Mouse (Mus musculus) megakaryocyte-erythroid progenitor cell, adult 5-6 weeks (primary cell): ENCODE measurements around the gene Cbx4. TPM values are rescaled to one million over a fixed set of nuclear protein-coding genes. Genes with fewer than 3 reads are reported as not detected.

Experiments
- ATAC-seq: replicated peaks from 2 replicates; pipeline ENCODE4 v1.8.0; 2016; ENCODE audit warnings: mild to moderate bottlenecking, inconsistent platforms; ENCODE audit not compliant: severe bottlenecking, poor library complexity, low FRiP score, low TSS enrichment
- total RNA-seq, 2 experiments: library from RNA; stranded (forward) in 1 of 2; stranded (reverse) in 1 of 2; fragments of 200-1000, 215-1000 nt in 1 of 2; fragments of >200 nt in 1 of 2; fragmentation: Nextera tagmentation in 1 of 2; gene quantifications; 2 replicates each; pipeline ENCODE4 v1.2.3; 2014 to 2017

Gene Cbx4
- total RNA-seq, 2 experiments from 2014 or later = 3.9 to 5.2 TPM

GRCm38 (mm10) chr11:119088391-119089234 lies 2.6 kb upstream of the Cbx4 start:
- no peak for ATAC-seq

GRCm38 (mm10) chr11:119087301-119088082 lies 1.5 kb upstream of the Cbx4 start:
- ATAC-seq = no peak

GRCm38 (mm10) chr11:119085279-119086062 lies 550 bp downstream of the Cbx4 start:
- ATAC-seq = no peak

DNA sequence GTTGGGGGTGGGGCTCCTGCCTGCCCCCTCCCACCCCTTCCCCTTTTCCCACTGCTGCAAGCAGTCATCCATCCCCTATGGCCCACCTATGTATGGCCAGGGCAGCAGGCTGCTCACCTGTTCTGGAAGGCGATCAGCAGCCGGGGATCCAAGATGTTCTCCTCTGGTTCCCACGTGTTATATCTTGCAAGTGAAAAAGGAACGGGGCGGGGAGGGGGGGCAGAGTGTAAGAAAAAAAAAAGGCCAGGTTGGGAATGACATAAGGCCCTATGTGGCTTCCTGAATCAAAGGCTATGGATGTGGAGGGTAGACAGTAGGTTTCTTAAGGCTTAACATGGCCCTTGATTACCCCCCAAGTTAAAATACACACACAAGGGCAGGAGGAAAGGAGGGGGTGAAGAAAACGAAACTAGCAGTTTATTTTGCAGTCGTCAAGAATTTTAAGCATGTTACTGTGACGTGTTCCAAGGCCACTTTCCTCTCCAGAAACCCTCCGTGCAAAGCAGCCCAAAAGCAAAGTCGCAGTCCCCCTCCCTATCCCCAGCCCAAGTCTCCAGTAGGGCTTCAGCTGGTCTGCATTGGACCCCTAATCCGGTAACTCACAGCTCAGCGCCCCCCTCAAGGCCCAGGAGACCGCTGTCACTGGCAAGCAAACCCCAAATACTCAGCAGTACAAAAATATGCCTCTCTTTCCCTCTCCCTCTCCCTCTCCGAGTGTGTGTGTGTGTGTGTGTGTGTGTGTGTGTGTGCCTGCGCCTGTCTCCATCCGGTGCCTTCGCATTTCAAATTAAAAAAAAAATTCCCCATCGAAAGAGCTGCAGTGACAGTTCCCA lies 1.4 kb downstream of the Cbx4 start:
- no peak for ATAC-seq

- ATAC-seq = peak; percentile 52
Observed at GRCm38 (mm10) chr11:119083724-119084445, 2.1 kb downstream of the Cbx4 start.

DNA sequence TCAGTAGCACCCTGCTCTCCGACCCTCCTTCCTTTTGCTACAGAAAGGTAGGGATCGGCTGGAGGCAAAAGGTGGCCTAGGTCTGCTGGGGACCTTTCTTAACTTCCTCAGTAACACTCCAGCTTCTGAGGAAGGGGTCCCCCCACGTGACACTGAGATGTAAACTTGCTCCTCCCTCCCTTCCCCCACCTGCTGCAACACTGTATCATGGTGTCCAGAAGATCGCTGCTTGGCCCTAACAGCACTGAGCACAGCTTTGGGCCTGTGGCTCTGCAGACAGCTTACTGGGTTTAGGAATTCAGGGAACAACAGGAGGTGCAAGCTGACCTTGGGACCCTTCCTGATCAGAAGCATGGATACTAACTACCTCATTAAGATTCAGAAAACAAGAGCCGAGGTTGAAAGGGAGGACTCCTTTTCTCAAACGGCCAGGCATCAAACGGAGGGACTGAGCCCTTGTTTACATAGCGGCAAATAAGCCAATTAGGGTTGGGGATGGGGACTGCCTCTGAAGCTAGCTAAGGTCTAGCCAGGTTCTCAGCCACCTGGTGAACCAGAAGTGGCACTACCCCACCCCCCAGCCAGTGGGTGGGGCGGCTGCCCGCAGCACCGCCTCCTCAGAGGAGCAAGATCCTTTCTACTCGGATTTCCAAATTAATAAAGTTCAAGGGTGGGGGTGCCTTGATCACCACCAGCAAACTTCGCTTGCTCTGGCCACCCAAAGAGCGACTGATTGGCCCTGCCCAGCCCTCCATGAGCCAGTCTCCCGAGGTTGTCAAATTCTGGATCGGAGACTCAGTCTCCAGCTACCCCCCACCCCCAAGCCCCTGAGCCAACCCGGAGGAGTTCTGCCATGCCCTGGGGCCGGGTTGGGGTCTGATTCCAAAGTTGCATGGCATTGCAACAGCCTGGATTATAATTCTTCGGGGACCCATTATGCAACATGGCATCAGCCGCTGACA lies 3.1 kb downstream of the Cbx4 start:
- no peak for ATAC-seq

DNA sequence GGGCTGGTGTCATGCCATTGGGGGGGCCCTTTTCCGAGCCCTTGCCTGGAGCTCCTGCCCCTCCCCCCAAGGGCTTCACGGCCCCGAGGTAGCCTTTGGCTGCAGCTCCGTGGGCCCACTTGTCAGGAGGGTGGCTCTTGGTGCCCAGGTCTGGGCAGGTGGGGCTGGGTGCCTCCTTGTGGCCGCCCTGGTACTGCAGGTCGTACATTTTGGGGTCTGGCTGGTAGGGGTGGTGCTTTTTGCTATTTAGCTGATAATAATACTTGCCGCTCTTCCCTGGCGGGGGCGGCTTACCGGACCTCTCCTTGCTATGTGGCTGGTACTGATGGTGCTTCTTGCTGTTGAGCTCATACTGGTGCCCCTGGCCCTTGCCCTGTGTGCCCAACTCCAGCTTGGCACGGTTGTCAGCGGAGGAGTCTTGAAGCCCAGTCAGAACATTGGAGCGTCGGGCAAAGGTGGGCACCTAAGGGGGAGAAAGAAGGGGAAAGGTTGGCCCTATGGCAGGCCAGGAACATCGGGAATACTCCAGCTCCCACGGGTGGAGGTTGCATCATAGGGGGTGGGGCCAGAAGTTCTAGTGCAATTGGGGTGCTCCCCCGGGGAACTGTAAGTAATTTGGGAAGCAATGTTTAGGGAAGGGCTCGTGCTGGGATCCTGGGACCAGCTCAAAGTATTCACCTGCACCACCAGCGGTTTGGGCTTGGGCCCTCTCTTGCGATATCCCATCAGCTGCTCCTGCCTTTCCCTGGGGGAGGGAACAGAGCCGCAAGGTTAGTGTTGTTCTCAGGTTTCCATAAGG lies 4.0 kb downstream of the Cbx4 start:
- no peak for ATAC-seq

GRCm38 (mm10) chr11:119081148-119081838 lies 4.7 kb downstream of the Cbx4 start:
- ATAC-seq = no peak

DNA sequence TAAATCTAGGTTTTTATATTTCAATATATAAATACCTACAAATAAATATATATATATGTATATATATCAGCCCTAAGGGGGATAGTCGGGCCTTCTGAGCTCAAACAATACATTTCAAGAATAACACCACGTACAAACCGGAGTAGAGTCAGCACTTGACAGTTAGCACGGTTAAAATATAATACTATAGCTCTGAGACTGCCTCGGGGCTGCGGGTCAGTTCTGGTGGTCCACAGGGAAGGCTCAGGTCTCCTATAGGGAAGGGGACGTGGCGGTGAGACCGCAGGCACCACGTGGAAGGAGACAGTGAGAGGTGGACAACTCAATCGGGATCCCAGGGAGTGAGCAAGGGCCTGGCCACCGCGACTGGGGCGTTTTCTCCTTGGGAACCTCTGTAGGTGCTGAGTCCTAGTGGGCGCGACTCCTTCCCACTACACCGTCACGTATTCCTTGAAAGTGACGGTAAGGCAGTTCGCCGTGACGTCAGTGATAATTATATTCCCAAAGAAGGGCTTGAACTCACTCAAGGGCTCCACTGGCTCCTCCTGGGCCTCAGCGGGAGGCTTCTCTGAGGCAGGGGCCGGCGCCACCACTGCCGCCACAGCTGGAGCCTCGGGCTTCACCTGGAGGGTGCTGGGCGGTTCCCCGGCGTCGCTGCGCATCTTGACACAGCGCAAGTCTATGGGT lies 5.4 kb downstream of the Cbx4 start:
- ATAC-seq = no peak

GRCm38 (mm10) chr11:119079445-119079837 lies 6.6 kb downstream of the Cbx4 start:
- ATAC-seq = no peak

DNA sequence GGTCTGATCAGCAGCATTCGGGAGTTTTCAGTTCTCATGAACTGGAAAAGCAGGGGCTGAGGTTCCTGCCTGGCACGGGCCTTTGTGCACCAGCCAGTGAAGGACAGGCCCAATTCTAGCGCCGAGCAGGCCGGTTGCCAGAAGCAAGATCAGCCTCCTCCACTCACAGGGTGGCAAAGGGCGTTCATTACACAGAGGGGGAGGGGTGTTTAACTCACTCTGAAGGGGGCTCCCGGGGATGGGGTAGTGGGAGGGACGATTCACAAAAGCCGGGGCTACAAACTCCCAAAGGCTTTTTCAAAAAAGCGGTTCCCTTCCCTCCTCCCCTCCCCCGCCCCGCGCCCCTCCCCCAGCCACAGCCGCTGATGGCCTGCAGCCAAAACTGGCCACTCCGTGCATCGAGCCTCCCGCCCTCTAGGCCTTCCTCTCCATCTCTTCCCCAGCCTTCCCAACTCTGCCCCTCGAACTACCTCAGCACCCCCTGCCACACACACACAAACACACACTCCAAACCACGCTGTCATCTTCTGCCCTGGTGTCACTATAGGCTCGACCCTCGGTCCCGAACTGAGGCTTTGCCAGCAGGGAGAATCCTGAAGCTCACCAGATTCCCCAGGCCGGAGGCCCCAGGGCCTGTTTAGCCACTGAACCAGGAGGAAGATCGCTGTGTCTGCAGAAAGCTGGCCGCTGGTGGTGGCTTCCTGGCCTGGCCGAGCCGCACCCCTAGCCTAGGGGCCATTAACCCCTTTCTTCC lies 7.2 kb downstream of the Cbx4 start:
- no peak for ATAC-seq

GRCm38 (mm10) chr11:119077755-119078154 lies 8.3 kb downstream of the Cbx4 start:
- ATAC-seq = no peak

DNA sequence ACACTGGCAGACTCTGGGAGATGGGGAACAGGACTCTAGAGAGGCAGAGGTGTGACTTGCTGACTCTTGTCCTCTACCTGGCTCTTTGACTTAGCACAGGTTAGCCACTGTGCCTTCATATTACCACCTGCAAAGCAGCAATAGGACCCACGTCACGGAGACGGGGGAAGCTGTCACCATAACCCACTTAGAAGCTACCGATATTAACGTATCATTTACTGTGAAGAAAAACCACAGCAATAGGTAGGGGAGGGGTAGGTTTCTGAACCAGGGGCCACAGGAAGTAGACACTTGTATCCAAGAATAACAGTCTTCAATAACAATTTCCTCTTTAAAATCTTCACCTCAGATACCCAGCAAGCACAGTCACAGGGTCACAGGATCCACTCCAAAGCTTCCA lies 10.2 kb downstream of the Cbx4 start:
- ATAC-seq = no peak

DNA sequence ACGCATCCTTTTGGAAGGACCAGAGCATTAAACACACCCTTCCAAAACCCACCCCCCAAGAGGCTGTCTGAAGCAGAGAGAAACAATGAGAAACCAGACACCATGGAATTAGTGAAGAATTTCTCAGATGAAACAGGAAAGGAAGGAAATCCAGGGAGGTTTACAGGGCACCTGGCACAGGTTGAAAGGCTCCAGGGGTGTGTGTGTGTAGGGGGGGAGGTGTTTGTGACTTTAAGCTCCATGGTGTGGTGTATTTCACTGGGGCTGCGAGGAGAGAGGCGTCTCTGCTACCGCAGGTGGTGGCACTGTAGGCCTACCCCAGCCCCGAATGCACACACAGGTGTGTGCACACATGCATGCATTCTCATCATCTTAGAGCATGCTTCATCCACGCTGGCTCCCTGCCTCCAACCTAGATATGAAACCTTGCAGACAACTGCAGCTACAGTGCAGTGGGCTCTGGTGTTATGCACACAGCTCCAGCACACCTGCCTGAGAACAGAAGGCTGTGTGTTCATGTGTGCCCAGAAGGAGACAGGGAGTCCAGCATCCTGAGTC lies 12.1 kb downstream of the Cbx4 start:
- no peak for ATAC-seq

GRCm38 (mm10) chr11:119072986-119073385 lies 13.0 kb downstream of the Cbx4 start:
- no peak for ATAC-seq
